Mouse (Mus musculus) kidney, postnatal 25 days (tissue): Measurements from ENCODE around the gene Lmo4.

ENCODE experiments used
- DNase-seq, 2 experiments: peaks; one replicate each; pipeline ENCODE4 v3.0.0; 2021; ENCODE audit warnings: mixed read lengths in 2 of 2

Lmo4 gene

DNA sequence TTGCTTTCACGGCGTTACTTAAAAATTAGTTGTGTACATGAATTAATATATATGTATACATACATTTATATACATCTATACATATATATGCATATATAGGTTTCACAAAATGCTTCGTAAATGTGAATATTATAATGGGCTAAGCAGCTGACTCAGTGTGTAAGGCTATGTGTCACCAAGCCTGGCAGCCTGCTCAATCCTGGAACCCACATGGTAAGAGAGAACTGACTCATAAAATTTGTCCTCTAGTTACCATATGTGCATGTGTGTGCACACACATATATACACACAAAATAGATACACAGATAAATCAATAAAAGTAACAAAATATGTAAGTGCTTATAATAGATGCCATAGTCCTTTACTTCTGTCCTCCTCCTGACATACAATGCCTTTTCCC is 56.8 kb downstream of the Lmo4 start:
- no peak for DNase-seq

DNA sequence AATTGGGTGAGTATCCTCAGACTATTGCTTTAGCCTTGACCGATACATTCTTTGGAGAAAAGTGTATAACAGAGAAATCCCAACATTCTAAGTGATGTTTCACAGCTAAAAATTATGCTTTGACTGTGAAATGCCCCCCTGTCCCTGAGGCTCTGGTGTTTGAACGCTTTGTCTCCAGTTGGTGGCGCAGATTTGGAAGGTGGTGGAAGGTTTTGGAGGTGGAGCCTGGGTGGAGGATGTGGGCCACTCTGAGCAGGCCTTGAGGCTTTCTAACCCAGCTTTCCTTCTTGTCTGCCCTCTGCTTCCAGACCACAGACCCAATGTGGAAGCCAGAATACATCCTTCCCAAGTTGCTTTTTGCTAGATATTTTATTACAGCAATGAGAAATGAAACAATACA is 57.8 kb downstream of the Lmo4 start:
- DNase-seq, result no peak

- DNase-seq, result no peak
Measured at GRCm38 (mm10) chr3:144144066-144144465, 61.0 kb downstream of the Lmo4 start.

DNA sequence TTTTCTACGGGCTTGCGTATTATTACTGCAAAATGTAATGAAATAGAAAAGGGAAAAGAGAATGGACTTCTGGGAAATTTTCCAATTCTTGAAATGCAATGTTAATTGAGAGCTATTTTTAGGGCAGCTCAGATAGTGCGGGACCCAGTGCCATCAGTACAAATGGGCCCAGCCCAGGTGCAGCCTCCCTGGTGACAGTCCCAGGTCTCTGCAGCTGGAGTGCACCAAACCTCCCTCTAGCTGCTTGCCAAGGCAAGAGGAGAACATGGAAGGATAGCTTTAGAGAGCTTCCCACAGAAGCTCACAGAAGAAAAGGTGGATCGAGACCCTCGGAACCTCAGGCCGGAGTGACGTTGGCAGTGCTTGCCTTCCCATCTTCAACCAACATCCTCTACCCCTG is 62.1 kb downstream of the Lmo4 start:
- DNase-seq, result no peak

GRCm38 (mm10) chr3:144141786-144142185 is 63.2 kb downstream of the Lmo4 start:
- DNase-seq, result no peak

DNA sequence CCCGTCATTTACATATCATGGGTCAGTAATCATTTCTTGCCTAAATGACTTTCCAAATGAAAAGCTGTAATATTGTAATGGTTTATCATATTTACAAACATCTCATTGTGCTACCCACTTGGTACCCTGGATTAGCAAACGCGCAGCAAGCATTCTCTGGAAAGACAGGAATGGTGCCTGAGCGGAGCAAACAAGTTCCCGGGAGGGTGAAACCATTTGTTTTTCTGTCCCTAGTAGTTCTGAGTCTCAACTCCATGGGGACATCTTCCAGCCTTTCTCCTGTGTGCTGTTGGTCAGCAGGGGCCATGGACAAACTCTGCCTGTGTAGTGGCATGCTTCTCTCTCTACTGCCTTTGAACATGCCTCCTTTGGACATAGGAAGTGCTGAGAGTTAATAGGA is 64.2 kb downstream of the Lmo4 start:
- DNase-seq, result no peak

DNA sequence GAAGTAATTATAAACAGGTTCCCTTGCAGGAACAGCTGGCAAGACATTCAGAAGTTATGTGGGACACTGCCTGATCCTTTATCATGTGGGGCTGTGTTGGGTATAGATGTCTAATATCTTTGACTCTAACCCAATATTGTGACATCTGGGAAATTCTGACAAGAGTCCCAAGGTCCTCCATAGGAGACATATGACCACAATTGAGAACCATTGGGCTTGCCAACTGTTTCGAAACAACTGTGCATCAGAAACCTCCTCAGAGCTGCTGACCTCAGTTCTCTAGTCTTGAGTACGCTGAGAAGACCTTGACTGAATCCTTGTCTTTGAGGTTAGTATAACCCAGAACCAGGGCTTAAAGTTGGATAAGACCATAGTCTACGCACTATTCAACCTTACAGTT is 66.4 kb downstream of the Lmo4 start:
- no peak for DNase-seq
